Comparison of ENCODE assay signal across 11 mouse cellular contexts in the genomic region with DNA sequence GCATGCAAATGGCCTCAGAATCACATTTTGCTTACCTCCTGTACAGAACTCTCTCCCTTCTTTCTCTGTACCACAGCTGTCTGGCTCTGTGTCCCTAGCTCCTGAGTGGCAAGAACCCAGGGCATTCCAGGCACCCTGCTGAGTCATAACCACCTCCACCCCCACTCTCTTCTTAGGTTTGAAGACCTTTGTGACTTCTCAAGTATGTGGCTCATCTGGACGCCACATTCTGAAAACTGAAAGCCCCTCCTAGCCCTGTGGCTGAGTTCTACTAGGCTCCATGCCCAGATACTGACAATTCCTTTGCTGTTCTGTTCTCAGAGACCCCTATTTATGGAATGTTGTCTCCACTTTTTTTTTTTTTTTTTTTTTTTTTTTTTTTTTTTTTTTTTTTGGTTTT.
A peak's percentile ranks its signal among the peaks of the same experiment; 100 is the strongest.
DNase-seq lines count a peak whose midpoint lies in the region; ATAC-seq and TF ChIP-seq lines count a peak whose summit lies in the region.
"Had no signal": no experiment of that assay in that cellular context is flagged by ENCODE, and none has a peak within 500 bp of the region (broad histone marks: within the 10 kb centered on the region; RNA-seq: fewer than 3 reads in every experiment).

No protein-coding gene starts in this region.

- DNase-seq in heart, postnatal 10 days = peak; percentile 27 to 41
- DNase-seq in 416B (ENCODE audit: low read depth) = peak; percentile 56
- DNase-seq in Patski (ENCODE audit: low read depth, low spot score) = no peak
- peak; percentile 13 for DNase-seq in forelimb bud, embryonic 11.5 days (ENCODE audit: low read depth, low spot score)
- DNase-seq in layer of hippocampus, adult 11-12 months (ENCODE audit: low spot score) = no peak
- no peak for DNase-seq in layer of hippocampus, postnatal 36 days
- DNase-seq: layer of hippocampus, adult 9-11 months had no signal

- no peaks in the 10 kb centered on the region for H3K27me3 ChIP-seq in heart, embryonic 12.5 days (replicated peaks)
- H3K27me3 ChIP-seq in Patski = no peaks in the 10 kb centered on the region
- H3K27me3 ChIP-seq in kidney, embryonic 15.5 days = no peaks in the 10 kb centered on the region
- H3K27me3 ChIP-seq: embryonic facial prominence, embryonic 15.5 days had no signal

- H3K4me1 ChIP-seq in heart, embryonic 12.5 days (replicated peaks) = no peaks in the 10 kb centered on the region
- no peaks in the 10 kb centered on the region for H3K4me1 ChIP-seq in kidney, embryonic 15.5 days
- H3K4me1 ChIP-seq: embryonic facial prominence, embryonic 15.5 days had no signal

- H3K9ac ChIP-seq in heart, embryonic 12.5 days = no peak overlapping the region
- H3K9ac ChIP-seq in kidney, embryonic 15.5 days = no peak overlapping the region
- H3K9ac ChIP-seq: embryonic facial prominence, embryonic 15.5 days had no signal

- in situ Hi-C loops in Patski (cut with MboI; ENCODE audit: low pct_unique_long_range_greater_than_20kb) = no loop called here

- no peak overlapping the region for H3K4me2 ChIP-seq in heart, embryonic 12.5 days
- H3K4me2 ChIP-seq in kidney, embryonic 15.5 days = no peak overlapping the region
- H3K4me2 ChIP-seq: embryonic facial prominence, embryonic 15.5 days had no signal

- CTCF ChIA-PET in Patski (lab: Charles Lee) = no interaction called here

- no peak overlapping the region for H3K4me3 ChIP-seq in heart, embryonic 12.5 days
- no peak overlapping the region for H3K4me3 ChIP-seq in kidney, embryonic 15.5 days (replicated peaks)
- H3K4me3 ChIP-seq: embryonic facial prominence, embryonic 15.5 days had no signal

- TF ChIP-seq CTCF in Patski (IDR thresholded peaks at IDR 0.05) = no peak

- ATAC-seq in heart, embryonic 12.5 days (ENCODE audit: insufficient number of reproducible peaks, low FRiP score) = no peak
- ATAC-seq in Patski = peak; percentile 51
- no peak for ATAC-seq in kidney, embryonic 15.5 days (replicated peaks; ENCODE audit: low FRiP score)
- ATAC-seq: midbrain, embryonic 16.5 days had no signal

- no peak overlapping the region for H3K27ac ChIP-seq in heart, embryonic 12.5 days (ENCODE audit: poor library complexity, severe bottlenecking)
- no peak overlapping the region for H3K27ac ChIP-seq in kidney, embryonic 15.5 days
- H3K27ac ChIP-seq: embryonic facial prominence, embryonic 15.5 days had no signal

- 36% methylated on average over 1 of the region's 1 CpGs for WGBS in heart, embryonic 12.5 days
- 58% methylated on average over 1 of the region's 1 CpGs for WGBS in kidney, embryonic 15.5 days

- no peaks in the 10 kb centered on the region for H3K36me3 ChIP-seq in heart, embryonic 12.5 days
- H3K36me3 ChIP-seq in kidney, embryonic 15.5 days = no peaks in the 10 kb centered on the region
- H3K36me3 ChIP-seq: embryonic facial prominence, embryonic 15.5 days had no signal

- POLR2A ChIA-PET in Patski (lab: Charles Lee) = no interaction called here

- no peaks in the 10 kb centered on the region for H3K9me3 ChIP-seq in heart, embryonic 12.5 days (replicated peaks)
- H3K9me3 ChIP-seq in kidney, embryonic 15.5 days (replicated peaks) = no peaks in the 10 kb centered on the region
- H3K9me3 ChIP-seq: embryonic facial prominence, embryonic 15.5 days had no signal

- intact Hi-C loops in heart, postnatal 10 days (cut with DNase I) = no loop called here

Comparison
In these comparisons a context has a peak if more than half of its experiments do, and no peak if none do; other contexts are left out.
1. DNase-seq: peak in heart, postnatal 10 days (2 of 2), 416B (single experiment) and forelimb bud, embryonic 11.5 days (single experiment); none in Patski (single experiment), layer of hippocampus, adult 11-12 months (single experiment) and layer of hippocampus, postnatal 36 days (0 of 2).